Mouse (Mus musculus): ENCODE data around the gene Nanog. TPM values are rescaled to one million over a fixed set of nuclear protein-coding genes. Genes with fewer than 3 reads are reported as not detected.

The Nanog gene
- polyA plus RNA-seq (2016; fragmentation: Nextera tagmentation; extraction: Ambion mirVana): 0.09 and 0.17 TPM in 2 replicates

- Histone ChIP-seq H3K4me3 (no peak within 1 kb of the TSS), H3K4me2 (replicated peaks) (no peak within 1 kb of the TSS), H3K9ac (no peak within 1 kb of the TSS), H3K27ac (no peak within 1 kb of the TSS), H3K36me3 (no peaks in the 10 kb centered on the region), H3K9me3 (no peaks in the 10 kb centered on the region), H3K27me3 (replicated peaks) (0 out of 2 replicates have a peak, but pooled peaks cover 6% of the 10 kb centered on the region), H3K4me1 (no peaks in the 10 kb centered on the region)
- 27% methylated on average over 12 of the region's 12 CpGs for WGBS
- no peak for ATAC-seq (ENCODE audit: low FRiP score, low read depth)
Measured at GRCm38 (mm10) chr6:122707036-122707800, at the start of gene Nanog. Gene Nanog (plus strand): TSS chr6:122707489.

GRCm38 (mm10) chr6:122657630-122658029 is 49.7 kb upstream of the Nanog start:
- H3K27ac ChIP-seq: no peak overlapping the region
- H3K4me3 ChIP-seq: no peak overlapping the region
- 0 out of 2 replicates have a peak, but pooled peaks cover 9% of the 10 kb centered on the region for H3K27me3 ChIP-seq (replicated peaks)
- H3K4me1 ChIP-seq: peaks cover 1% of the 10 kb centered on the region
- no peak overlapping the region for H3K9ac ChIP-seq
- no peak overlapping the region for H3K4me2 ChIP-seq (replicated peaks)
- 88% methylated on average over 5 of the region's 5 CpGs for WGBS
- no peaks in the 10 kb centered on the region for H3K36me3 ChIP-seq
- H3K9me3 ChIP-seq: no peaks in the 10 kb centered on the region
- no peak for ATAC-seq (ENCODE audit: low FRiP score, low read depth)

DNA sequence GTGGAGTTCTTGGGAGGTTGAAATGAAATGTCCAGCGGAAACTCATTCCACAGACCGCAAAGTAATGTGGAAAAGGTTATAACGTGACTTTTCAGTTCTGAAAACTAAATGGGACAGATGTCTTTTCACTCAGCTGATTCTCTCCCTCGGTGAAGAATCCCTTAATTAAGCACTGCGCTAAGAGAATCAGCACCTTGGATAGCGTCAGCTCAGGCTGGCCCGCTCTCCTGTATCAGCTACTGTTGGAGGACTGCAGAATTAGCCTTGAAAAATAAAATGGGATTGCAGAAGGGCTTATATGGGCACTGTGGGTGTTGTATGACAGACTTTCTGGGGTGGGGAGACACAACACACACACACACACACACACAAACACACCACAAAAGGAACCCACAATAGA is 47.7 kb upstream of the Nanog start:
- Histone ChIP-seq H3K4me2 (replicated peaks) (no peak overlapping the region), H3K9me3 (no peaks in the 10 kb centered on the region), H3K27ac (no peak overlapping the region), H3K4me1 (peaks cover 6% of the 10 kb centered on the region), H3K36me3 (no peaks in the 10 kb centered on the region), H3K9ac (no peak overlapping the region), H3K4me3 (no peak overlapping the region), H3K27me3 (replicated peaks) (peaks cover 22% of the 10 kb centered on the region)
- ATAC-seq (ENCODE audit: low FRiP score, low read depth): no peak
- 19% methylated on average over 7 of the region's 7 CpGs for WGBS

DNA sequence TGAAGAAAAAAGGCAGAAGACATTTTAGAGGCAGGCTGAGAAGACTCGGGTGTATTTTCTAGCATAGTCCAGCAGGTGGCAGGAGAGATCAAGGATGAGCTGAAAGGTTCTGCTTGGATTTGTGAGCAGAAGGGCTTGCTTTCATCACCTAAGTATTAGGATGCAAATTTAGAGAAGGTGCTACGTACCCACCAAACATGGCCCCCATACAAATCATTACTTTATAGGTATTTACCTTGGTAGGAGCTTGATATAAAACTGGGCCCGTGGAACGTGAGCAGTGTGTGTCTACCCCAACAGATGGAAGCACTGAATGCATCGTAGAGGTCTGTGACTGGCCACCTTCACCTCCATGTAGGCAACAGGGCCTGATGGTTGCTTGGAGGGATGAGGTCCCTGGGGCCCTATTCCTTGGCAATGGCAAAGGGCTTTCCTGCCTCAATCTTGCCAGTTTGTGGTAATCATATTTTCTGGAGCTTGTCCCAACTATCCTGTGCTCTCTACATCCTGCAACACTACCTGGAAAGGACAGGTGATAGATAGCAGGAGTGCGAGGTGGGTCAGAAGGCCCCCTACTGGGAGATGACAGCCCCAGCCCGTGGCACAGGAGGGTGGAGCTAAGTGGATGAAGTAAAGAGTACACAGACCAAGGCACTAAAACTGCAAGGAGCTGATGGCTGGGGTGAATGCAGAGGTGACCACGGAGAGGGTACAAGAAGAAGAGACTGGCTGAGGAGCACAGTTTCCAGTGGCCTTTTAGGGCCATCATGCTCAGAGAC is 46.5 kb upstream of the Nanog start:
- 36% methylated on average over 8 of the region's 8 CpGs for WGBS
- peaks cover 24% of the 10 kb centered on the region for H3K27me3 ChIP-seq (replicated peaks)
- H3K9me3 ChIP-seq: no peaks in the 10 kb centered on the region
- no peak overlapping the region for H3K4me3 ChIP-seq
- H3K9ac ChIP-seq: no peak overlapping the region
- H3K4me1 ChIP-seq: peaks cover 6% of the 10 kb centered on the region
- H3K27ac ChIP-seq: no peak overlapping the region
- no peak overlapping the region for H3K4me2 ChIP-seq (replicated peaks)
- H3K36me3 ChIP-seq: no peaks in the 10 kb centered on the region
- ATAC-seq (ENCODE audit: low FRiP score, low read depth): peak; percentile 59; the same call in 1 of the 2 replicates

GRCm38 (mm10) chr6:122662551-122663264 is 44.6 kb upstream of the Nanog start:
- Histone ChIP-seq H3K4me1 (peaks cover 6% of the 10 kb centered on the region), H3K9me3 (no peaks in the 10 kb centered on the region), H3K27me3 (replicated peaks) (peaks cover 24% of the 10 kb centered on the region), H3K36me3 (no peaks in the 10 kb centered on the region), H3K9ac (no peak overlapping the region), H3K4me3 (no peak overlapping the region), H3K27ac (no peak overlapping the region), H3K4me2 (replicated peaks) (0 out of 2 replicates have a peak overlapping the region, but pooled peaks have one; percentile 19)
- no peak for ATAC-seq (ENCODE audit: low FRiP score, low read depth)
- 23% methylated on average over 22 of the region's 22 CpGs for WGBS

GRCm38 (mm10) chr6:122663596-122664206 is 43.6 kb upstream of the Nanog start:
- Histone ChIP-seq H3K4me3 (no peak overlapping the region), H3K9ac (no peak overlapping the region), H3K36me3 (no peaks in the 10 kb centered on the region), H3K4me1 (peaks cover 6% of the 10 kb centered on the region), H3K9me3 (no peaks in the 10 kb centered on the region), H3K27me3 (replicated peaks) (peaks cover 24% of the 10 kb centered on the region), H3K27ac (no peak overlapping the region), H3K4me2 (replicated peaks) (no peak overlapping the region)
- ATAC-seq (ENCODE audit: low FRiP score, low read depth): no peak
- 27% methylated on average over 14 of the region's 14 CpGs for WGBS

DNA sequence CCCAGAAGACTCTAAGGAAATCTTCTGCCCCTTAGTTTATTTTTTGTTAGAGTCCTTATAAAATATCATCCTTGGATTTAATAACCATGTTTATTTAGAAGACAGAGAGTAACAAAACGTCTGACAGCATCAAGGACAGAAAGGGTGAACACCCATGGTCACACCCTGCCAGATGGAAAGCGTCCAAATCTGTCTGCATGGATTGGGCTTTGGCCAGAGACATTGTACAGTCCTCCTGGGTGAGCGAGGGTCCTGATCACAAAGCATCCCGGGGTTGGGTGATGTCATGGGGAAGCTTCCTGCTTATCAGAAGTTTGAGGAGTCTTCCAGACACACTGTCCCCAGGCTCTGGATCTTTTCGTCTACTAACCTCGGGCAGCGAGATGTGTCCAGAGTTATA is 41.4 kb upstream of the Nanog start:
- no peak overlapping the region for H3K4me3 ChIP-seq
- H3K9me3 ChIP-seq: no peaks in the 10 kb centered on the region
- no peaks in the 10 kb centered on the region for H3K36me3 ChIP-seq
- no peak for ATAC-seq (ENCODE audit: low FRiP score, low read depth)
- H3K4me2 ChIP-seq (replicated peaks): no peak overlapping the region
- H3K4me1 ChIP-seq: peaks cover 10% of the 10 kb centered on the region
- WGBS: 86% methylated on average over 7 of the region's 7 CpGs
- no peak overlapping the region for H3K27ac ChIP-seq
- H3K9ac ChIP-seq: no peak overlapping the region
- H3K27me3 ChIP-seq (replicated peaks): peaks cover 24% of the 10 kb centered on the region

- Histone ChIP-seq H3K27me3 (replicated peaks) (peaks cover 14% of the 10 kb centered on the region), H3K36me3 (no peaks in the 10 kb centered on the region), H3K4me1 (peaks cover 8% of the 10 kb centered on the region), H3K4me2 (replicated peaks) (no peak overlapping the region), H3K27ac (no peak overlapping the region), H3K9me3 (no peaks in the 10 kb centered on the region), H3K9ac (no peak overlapping the region), H3K4me3 (no peak overlapping the region)
- ATAC-seq (ENCODE audit: low FRiP score, low read depth): no peak
- WGBS: 65% methylated on average over 5 of the region's 5 CpGs
Measured at GRCm38 (mm10) chr6:122667715-122668114, 39.6 kb upstream of the Nanog start.

GRCm38 (mm10) chr6:122668823-122669222 is 38.5 kb upstream of the Nanog start:
- no peak overlapping the region for H3K4me2 ChIP-seq (replicated peaks)
- H3K9me3 ChIP-seq: no peaks in the 10 kb centered on the region
- H3K27me3 ChIP-seq (replicated peaks): peaks cover 4% of the 10 kb centered on the region
- WGBS: 81% methylated on average over 5 of the region's 5 CpGs
- H3K4me3 ChIP-seq: no peak overlapping the region
- ATAC-seq (ENCODE audit: low FRiP score, low read depth): peak; percentile 6; the same call in 1 of the 2 replicates
- no peak overlapping the region for H3K27ac ChIP-seq
- no peaks in the 10 kb centered on the region for H3K36me3 ChIP-seq
- H3K4me1 ChIP-seq: 0 out of 2 replicates have a peak, but pooled peaks cover 4% of the 10 kb centered on the region
- H3K9ac ChIP-seq: no peak overlapping the region

GRCm38 (mm10) chr6:122669406-122670200 is 37.7 kb upstream of the Nanog start:
- Histone ChIP-seq H3K4me1 (0 out of 2 replicates have a peak, but pooled peaks cover 4% of the 10 kb centered on the region), H3K9me3 (no peaks in the 10 kb centered on the region), H3K4me2 (replicated peaks) (peak overlapping the region; percentile 61), H3K4me3 (peak overlapping the region; percentile 36), H3K27ac (no peak overlapping the region), H3K36me3 (no peaks in the 10 kb centered on the region), H3K9ac (peak overlapping the region; percentile 40; the same call in 1 of the 2 replicates), H3K27me3 (replicated peaks) (0 out of 2 replicates have a peak, but pooled peaks cover 2% of the 10 kb centered on the region)
- WGBS: 7% methylated on average over 19 of the region's 19 CpGs
- peak; percentile 90 for ATAC-seq (ENCODE audit: low FRiP score, low read depth)

- H3K27me3 ChIP-seq (replicated peaks): no peaks in the 10 kb centered on the region
- peak; percentile 49 for ATAC-seq (ENCODE audit: low FRiP score, low read depth)
- no peak overlapping the region for H3K27ac ChIP-seq
- H3K9me3 ChIP-seq: no peaks in the 10 kb centered on the region
- H3K4me3 ChIP-seq: peak overlapping the region; percentile 36; the same call in 1 of the 2 replicates
- H3K9ac ChIP-seq: no peak overlapping the region
- peak overlapping the region; percentile 61 for H3K4me2 ChIP-seq (replicated peaks)
- WGBS: 31% methylated on average over 10 of the region's 10 CpGs
- H3K36me3 ChIP-seq: no peaks in the 10 kb centered on the region
- 0 out of 2 replicates have a peak, but pooled peaks cover 4% of the 10 kb centered on the region for H3K4me1 ChIP-seq
Measured at GRCm38 (mm10) chr6:122670201-122670551, 37.1 kb upstream of the Nanog start.

All from neural tube, embryonic 12.5 days (tissue).